Mouse (Mus musculus): Measurements from ENCODE around the gene Gm1113.

Gm1113 gene

DNA sequence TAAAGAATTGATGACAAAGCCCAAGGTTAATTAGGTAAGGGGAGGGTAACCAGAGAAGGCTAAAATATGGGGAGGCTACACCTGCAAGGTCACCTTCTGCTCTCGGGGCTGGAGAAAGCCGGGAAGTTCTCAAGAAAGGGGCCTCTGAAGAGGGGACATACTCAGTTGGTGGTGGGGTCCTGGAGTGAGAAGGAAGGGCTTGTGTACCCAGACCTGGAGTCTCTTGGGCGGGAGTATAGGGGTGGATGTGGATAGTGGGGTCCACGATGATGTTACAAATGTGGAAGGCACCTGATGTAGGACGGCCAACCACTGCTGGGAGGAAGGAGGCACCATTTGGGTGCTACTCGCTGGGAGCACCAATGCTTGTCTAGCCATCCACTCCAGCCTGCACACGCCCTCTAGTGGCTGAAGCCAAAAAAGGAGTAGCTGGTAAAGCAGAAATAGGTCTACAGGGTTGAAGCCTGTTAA lies 5.9 kb upstream of the Gm1113 start:
- DNase-seq: peak; percentile 52 to 53

DNA sequence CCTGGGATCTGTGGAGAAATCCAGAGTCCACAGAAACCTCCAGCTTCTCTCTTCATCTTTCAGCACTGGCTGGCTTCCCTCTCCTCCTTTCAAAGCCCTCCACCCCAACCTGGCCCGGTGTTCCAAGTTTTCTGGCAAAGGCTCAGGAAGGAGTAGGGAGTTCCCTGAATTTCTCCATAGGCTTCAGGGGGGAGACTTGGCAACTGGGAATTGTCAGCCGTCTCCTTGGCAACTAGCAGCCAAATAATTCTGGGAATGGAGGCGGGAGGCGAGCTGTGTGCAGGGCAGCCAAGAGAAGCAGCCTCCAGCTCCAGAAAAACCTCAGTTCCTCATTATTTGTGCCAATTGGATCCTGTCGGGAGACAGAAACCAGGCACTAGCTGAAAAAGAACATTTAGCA lies 5.5 kb upstream of the Gm1113 start:
- no peak for DNase-seq

DNA sequence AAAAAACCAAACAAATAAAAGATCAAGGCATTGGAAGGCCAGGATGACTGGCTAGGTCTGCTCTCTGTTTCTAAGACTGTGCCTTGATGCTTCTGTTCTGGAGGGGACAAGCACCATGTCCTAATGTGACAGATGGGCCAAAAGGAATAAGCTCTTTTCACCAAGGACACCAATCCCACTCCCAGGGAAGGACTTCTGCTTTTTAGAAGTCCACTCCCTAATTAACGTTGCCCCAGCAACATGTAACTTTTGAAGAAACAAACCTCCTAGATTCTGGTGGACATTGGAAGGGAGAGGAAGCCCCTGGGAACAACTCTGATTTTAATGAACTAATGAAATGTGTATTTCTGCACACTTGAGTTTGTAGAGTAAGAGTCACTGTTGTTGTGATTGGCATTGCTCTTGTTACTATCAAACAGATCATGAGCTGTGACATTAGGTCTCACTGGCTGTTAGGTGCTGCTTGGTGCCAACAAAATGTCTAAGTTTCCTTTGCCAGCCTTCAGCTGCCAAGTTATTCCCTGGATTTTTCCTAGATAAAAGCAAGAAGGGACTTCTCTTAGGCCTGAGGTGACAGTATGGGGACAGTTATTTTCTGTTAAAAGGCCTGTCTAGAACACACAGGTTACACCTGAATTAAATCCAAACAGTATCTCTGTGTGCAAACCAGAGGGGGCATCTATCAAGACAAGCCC lies 4.9 kb upstream of the Gm1113 start:
- DNase-seq: no peak

DNA sequence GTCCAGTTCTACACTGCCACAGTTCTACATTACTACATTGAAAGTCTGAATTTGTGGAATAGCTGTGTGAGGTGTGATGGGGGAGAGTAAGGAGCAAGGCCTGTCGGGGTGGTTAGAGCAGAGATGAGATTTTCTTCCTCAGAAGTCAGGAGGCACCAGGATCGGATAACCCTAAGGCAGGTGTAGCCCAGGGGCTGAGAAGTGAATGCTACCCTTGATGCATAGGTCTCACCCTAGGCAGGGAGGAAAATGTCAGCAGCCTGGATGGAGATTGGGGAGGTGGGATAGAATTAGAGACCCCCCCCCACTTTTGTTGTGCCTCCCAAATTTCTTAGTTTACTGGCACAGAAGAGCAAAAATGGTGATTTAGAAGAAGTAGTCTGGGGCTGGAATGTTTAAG lies 4.2 kb upstream of the Gm1113 start:
- DNase-seq: no peak

DNA sequence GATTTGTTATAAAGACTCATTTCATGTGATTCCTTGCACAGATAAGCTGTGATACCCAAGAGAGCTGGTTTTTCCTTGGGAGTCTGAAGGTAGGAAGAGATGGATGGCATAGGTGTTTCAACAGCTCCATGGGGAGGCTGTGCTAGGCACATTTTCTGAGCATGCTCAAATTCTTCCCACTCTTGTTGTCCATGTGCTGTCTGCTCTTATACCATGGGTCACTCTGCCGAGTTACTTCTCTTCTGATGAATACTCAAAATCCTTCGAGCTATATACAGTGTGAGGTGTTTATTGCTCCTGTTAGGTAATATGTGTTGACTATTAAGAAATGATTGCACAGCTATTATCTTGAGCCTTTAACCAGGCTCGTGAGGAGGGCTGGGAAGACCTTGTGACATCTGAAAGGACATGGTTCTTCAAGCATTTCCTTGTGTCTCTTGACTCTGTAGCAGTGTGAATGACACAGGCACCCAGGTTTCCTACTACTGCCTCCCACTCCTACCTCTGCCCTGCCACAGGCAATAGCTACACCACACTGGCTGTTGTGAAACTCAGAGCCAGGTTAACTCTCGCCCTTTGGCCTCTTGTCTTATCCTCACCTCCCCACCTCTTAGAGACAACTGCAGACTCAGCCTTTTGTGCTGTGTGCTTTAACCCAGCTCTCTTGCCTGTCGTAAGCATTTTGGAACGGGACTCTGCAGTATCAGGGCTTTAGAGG lies 2.7 kb upstream of the Gm1113 start:
- DNase-seq: no peak

DNA sequence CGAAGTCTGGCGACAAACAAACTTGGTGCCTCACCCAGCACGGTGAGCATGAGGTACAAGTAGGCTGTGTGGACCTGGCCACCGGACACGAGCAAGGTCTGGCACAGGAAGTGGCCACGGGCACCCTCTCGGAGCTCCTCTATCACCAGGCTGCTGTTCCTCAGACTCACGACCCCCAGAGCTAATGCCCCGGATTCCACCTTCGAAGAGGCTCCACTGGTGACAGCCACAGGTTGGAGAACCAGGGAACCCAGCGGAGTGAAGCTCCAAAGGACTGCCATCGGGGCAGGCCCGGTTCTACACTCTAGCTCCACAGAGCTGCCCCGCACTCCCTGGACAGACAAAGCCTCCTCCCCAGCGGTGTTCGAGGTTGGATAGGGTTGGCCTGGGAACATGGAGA lies 1.4 kb downstream of the Gm1113 start:
- DNase-seq: no peak

DNA sequence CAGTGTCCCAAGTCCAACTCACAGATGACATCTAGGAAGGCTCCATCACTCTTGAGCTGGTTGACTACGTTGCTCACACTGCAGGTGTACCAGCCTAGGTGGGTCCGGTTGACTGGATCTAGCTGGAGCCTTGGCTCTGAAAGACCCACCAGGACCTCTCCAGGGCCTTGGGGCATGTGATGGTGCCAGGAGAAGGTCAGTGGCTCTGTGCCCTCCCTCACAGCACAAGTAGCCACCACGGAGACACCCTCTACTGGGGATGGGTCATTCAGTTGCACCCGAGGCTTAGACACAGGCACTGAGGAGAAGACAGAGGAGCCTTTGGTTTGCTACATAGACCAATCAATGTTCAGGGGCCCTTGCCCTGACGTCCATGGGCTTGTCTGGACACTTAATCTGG lies 1.9 kb downstream of the Gm1113 start:
- no peak for DNase-seq

DNA sequence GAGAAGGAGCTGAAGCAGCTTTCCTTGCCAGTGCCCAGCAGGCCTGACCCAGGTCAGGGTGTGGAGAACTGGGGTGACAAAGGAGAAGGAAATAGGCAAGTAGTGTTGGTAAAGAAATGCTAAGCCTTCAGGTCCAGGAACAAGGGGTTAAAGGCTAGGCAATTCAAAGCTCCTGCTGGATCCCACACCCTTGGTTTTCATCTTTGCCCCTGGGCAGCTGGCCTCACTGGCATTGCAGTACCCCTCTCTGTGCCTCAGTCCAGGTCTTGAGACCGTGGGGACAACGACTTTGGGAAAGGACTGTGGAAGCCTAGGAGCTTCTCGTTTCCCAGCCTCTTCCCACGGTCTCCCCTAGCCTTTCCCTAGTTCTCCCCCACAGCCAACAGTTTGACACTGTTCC lies 4.2 kb downstream of the Gm1113 start:
- DNase-seq: no peak

DNA sequence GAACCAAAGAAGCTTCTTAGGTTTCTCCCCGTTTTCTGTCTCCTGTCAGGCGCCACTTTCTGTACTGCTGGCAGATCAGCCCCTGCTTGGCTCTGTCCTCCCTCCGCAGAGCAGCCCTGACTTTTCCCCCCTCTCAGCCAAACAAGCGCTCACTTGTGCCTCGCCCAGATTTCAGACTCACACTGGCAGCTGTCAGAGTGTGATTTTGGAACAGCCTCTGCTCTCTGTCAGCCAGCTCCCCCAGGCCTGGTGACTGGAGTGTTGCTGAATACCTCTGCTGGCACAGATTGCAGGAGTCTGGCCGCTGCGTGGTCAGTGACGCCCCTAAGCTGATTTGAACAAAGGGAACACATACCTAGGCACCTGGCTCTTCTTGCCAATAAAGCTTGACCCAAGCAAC lies 9.8 kb downstream of the Gm1113 start:
- DNase-seq: no peak

DNA sequence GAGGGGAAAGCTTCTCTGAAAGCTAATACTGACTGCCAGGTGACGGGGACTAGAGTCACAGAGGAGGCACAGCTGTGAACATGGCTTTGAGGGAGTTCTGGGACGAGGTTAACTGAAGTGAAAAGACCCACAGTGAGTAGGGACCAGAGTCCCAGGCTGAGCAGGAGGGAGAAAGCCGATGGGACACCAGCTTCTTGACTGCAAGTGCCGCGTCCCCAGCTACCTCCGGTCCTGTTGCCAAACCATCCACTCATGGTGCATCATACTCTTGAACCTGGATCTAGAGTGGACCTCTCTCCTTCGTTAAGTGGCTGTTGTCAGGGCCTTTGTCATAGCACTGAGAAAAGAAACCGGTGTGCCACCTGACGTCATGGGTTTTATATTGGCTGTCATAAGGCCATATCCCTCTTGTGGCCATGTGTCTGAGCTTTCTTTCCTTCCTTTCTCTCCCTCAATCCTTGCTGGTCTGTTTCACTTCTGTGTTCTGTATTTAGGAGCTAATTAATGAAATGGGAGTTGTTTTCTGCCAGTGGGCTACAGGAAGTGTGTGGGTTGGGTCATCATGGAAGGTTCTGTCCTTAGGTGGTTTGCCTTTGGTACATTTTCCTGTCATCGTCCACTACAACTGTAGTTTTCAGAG lies 15.6 kb downstream of the Gm1113 start:
- no peak for DNase-seq

DNA sequence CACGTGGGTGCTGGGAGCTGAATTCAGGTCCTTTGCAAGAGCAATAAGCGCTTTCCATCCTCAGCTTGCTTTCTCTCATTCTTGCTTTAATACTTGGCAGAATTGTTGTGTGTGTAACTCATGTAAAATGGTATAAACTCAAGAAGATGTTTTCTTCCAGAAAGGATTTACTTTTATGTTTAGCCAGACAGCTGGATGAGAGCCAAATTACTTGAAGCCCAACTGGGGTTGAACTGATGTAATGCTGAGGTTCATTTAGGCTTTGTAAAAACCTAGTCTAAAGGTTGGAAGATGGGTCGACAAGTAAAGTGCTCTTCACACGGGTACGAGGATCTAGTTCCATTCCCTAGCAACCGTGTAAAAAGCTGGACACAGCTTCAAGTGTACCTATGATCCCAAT lies 18.1 kb downstream of the Gm1113 start:
- no peak for DNase-seq

DNA sequence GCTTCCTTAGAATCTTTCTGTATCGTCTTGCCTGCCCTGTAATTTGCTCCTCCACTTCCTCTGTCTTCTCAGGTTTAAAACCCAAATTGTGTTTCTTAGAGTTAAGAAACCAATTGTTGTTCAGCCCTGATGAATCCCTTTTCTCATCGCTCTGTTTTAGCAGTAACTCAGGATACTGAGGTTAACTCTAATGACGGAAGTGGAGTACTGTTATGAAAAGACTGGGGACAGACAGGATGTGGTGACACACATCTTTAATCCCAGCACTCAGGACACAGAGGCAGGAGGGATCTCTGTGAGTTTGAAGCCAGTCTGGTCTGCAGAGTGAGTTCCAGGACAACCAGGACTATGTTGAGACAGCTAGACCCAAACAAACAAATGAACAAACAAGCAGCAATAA lies 22.6 kb downstream of the Gm1113 start:
- no peak for DNase-seq

DNA sequence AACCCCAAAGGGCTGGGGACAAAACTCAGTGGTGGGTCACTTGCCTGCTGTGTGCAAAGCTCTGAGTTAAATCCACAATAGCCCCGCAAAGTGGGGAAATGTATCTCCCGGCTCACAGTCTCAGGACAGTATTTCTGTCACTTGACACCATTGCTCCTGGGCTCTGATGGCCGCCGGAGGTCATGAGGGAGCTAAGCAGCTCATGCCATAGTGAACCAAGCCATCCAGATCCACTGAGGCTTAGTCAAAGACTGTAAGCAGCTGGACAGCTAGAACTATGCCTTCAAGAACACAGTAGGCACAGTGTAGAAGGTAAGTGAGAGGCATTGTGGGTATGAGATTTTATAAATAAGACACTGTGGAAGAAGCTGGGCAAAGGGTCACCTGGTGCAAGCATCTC lies 23.1 kb downstream of the Gm1113 start:
- DNase-seq: no peak

DNA sequence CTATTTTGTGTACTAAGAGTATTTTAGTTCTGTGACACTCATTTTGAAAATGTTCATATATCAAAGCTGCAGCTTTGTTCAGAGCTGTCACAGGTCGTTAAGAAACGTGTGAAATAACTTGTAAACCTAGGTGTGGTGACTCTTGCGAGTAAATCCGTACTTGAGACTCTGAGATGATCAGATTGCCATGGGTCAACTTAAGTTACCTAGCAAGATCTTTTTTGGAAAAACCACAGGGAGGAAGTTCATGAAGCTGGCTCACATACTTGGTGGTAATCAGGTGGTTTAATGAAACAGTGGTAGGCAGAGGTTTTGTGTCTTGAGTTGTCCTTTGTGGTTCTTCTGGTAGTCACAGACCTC lies 24.4 kb downstream of the Gm1113 start:
- no peak for DNase-seq

DNA sequence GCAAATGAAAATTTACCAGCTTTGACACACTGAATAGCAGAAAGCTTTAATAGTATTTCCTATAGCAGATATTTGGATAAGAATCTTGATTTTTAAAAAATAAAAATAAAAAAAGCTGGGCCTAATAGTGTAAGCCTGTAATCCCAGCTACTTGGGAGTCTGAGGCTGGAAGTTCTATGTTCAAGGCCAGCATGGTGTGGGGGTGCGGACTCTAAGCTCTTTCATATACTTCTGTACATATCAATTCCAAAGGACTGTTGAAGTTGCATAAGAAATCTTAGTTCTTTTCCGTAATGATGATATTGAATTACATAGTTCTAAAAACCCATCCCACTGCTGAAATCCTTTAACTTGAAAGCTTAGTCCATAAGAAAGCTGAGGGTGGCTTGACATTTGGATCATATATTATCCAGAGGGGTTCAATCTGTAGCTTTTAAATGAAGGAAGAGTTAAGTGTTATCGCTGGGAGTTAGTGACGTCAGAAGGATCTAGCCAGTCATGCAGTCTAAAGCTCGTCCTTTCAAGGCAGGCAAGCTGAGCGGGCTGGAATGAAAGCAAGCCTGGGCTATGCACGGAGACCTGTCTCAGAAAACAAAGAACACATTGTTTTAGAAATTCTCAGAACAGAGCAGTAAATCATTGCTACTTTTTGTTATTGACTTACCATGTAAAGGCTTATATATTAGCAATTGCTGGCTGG lies 24.9 kb downstream of the Gm1113 start:
- DNase-seq: no peak

DNA sequence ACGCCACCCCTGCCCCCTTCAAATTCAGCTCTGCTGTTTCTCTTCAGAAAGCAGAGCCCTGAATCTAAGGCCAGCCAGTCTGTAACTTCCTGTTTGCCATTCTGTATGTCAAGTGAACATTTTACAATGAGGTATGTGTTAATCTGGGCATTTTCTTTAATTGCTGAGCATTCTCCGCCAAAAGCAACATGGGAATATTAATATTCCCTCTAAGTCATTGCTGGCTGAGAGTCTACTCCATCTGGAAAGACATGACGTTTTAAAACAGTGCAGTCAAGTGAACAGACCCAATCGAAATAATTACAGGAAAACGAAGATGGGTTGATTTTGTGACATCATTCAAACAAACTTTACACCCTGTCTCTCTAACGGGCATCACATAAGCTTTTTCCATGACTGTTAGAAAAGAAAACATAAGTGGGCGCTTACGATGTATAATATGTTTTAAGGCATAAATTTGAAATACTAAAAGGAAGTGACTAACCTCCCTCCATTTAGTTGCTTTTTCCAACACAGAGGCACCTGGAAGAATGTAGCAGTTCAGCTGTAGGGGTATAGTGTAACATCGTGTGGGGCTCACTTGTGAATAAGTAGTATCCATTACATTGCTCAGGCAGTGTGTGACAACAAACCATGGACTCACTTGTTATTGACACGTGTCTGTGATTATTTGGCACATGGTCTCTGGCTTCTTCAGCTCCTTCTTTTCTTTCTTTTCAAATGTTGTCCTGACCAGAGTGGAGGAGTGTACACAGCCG lies 26.8 kb downstream of the Gm1113 start:
- DNase-seq: no peak

DNA sequence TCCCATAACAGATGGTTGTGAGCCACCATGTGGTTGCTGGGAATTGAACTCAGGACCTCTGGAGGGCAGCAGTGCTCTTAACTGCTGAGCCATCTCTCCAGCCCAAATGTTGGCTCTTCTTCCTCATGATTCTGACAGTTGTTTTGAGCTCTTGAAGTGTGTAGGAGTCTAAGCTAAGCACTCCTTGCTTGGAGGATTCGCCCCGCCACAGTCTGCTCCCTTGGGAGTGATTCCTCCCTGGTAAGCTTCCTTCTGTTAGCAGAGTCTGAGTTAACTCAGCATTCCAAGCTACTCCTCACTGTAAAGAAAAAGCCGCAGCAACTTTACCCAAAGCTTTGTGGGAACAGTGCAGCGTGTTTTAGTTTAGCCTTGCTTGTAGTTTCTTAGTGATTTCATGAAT lies 29.6 kb downstream of the Gm1113 start:
- no peak for DNase-seq

DNA sequence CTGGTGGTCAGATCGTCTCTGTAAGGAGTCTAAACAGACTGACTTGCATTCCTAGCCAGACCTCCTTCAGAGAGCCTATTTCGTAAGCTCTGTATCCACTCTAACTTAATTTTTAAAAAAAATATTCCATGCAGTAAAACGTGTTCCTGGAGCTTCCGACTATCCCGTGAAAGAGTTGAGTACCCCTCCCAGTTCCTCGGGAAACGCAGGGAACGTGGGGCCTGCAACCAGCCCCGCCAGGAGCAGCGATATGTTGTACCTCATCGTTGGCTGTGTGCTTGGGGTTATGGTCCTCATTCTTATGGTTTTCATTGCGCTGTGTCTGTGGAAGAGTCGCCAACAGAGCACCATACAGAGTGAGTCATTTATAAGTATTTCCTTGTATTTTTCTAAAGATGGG lies 31.5 kb downstream of the Gm1113 start:
- no peak for DNase-seq

DNA sequence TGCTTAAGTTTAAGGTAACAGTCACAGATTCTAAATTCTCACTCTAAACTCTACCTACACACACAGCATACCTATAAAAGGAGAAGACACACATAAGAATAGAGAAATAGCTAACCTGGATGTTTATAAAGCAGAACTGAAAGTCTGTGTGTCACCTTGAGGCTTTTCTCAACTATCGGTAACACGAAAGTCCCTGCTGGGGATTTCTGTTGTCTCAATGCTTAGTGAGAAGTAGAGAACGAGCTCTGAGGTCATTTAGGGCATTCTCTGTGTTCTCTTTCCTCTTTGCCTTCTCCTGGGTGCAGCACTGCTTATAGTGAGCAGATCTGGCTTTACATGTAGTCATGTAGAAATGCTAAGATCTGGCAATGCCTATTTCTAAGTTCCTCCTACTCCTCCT lies 34.1 kb downstream of the Gm1113 start:
- no peak for DNase-seq

DNA sequence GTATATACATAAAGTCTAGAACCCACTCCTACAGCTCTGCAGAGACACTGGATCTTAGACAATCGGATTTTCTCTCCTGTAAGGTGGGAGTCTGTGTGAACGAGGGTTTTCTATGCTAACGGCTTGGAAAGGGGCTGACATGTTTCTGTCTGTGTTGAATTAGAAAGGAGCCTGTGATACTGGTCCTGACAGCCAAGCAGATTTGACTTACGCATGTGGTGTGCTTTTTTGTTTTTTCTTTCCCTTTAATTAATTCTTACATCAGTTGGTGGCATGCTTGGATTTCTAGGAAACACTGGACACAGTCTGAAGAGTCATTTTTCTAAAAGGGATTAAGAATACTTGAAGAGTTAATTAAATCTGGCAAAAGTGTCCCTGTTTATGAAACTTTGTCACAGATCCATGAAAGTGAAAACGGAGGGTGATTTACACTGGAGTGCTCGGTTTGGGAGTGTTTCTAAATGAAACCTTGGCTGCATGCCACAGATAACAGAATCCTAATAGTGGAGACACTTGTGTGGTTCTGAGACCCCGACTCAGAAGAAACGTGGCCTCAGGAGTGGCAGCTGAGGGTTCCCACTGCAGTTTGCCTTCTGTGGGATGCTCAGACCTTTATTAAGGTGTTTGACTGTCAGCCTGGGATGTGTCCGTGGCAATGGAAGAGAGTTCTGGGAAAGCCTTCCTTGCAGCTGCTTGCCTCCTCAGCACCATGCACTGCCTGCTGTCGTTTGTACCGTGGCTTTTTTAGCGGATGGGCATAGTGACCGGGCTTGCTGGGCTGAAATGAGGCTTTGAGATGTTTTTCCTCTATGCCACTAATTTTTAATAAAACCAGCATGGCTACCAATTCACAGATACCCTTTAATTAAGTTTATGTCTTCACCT lies 35.8 kb downstream of the Gm1113 start:
- no peak for DNase-seq

DNA sequence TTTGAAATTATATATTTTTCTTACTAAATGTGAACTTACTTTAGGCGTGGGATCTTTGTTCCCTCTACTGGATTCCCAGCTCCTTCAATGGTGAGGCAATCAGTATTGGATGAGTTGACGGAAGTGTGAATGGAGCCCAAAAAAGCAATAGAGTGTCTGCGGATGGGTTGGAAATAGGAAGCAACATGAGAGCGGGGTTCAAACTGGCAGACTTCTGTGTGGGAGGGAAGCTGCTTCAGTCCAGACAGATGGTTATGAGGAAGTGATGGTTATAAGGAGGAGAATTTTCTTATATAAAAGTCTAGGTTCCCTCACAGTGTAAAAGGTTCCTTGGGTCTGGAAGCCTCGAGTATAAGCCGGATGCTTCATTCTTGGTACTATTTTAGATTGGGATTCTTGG lies 38.6 kb downstream of the Gm1113 start:
- DNase-seq: no peak

DNA sequence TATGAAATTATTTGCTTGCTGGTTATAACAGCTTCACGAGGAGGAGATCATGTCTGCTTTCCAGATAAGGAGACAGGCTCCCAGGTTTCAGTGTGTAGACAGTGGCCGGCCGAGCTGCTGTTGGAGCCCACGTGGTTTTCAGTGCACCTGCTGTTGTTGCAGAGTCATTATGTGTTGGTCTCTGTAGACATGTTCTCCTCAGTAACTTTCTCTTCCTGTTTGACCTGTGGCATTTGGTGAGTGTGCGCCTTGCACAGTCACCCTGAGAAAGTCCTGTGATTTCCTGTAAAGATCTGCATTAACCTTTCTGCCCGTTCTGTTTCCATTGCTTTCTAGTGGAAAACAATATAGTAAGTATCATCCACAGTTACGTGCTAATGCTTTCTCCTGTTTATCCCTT lies 42.7 kb downstream of the Gm1113 start:
- DNase-seq: no peak
